Mouse (Mus musculus): ENCODE data around the gene Ostm1.

Ostm1 gene

DNA sequence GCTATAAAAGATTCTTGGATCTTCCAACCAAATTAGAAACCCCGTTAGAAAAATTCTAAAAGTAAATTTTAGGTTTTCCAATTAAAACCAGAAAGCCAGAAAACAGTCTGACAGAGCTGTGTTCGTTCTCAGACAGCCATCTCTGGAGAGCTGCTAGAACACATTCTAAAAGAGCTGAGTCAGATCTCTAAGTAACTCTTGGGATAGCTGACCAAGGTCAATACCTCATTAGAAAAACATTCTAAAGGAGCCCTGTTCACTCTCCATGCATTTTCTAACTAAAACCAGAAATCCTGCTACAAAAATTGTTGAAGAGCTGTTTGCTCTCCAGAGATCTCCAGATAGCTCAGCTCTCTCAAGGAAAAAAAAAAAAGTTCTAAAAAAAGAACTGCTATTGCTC is 146.0 kb downstream of the Ostm1 start:
- no peak for DNase-seq (ENCODE audit: inconsistent age in 2 of 2, low spot score in 1 of 2)

DNA sequence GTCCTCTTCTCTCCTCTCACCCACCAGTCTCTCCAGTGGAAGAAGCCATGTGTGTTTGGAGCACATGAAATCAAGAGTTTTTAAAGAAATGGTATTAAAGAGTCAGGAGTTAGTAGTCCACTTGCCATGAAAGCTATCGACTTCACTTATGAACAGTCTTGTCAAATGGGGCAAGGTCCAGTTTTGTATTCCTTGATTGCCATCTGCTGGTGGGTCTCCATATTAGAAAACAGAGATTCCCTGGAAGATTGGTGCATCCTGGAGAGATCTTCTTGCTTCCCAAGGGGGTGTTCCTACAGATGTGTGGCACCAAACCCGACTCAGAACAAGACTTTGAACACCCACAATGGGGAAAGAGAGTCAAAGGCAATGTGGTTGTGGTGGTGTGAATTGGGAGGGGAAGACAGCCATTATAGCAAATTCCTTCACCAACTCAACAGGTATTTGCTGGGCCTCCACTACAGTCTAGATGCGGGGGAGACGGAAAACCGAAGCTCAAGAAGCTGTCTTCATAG is 151.0 kb downstream of the Ostm1 start:
- peak; percentile 43 to 89 for DNase-seq (ENCODE audit: inconsistent age in 2 of 2, low spot score in 1 of 2)

DNA sequence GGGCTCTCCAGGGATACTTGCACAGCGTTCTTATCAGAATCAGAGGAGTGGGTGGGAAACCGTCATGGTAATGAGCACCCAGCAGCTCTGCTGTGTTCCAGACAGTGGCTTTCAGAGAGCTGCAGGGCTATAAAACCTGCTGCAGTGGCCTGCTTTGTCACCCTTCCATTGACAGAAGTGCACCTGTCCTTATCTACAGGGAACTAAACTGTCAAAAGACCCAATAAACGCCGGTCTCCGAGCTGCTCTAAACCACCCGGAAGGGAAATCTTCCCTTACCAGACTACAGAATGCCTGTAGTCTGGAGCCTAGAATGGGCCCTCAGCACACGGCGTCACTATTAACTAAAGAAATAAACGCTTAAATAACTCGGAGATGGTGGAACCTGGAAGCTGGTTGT is 168.2 kb downstream of the Ostm1 start:
- DNase-seq (ENCODE audit: inconsistent age in 2 of 2, low spot score in 1 of 2): no peak
